Mouse (Mus musculus): ENCODE measurements around the gene Rtn4r. TPM values are rescaled to one million over a fixed set of nuclear protein-coding genes. Genes with fewer than 3 reads are reported as not detected.

Rtn4r gene
- total RNA-seq (2021) = 10 to 100 TPM; 73.2 to 82.6 TPM

DNA sequence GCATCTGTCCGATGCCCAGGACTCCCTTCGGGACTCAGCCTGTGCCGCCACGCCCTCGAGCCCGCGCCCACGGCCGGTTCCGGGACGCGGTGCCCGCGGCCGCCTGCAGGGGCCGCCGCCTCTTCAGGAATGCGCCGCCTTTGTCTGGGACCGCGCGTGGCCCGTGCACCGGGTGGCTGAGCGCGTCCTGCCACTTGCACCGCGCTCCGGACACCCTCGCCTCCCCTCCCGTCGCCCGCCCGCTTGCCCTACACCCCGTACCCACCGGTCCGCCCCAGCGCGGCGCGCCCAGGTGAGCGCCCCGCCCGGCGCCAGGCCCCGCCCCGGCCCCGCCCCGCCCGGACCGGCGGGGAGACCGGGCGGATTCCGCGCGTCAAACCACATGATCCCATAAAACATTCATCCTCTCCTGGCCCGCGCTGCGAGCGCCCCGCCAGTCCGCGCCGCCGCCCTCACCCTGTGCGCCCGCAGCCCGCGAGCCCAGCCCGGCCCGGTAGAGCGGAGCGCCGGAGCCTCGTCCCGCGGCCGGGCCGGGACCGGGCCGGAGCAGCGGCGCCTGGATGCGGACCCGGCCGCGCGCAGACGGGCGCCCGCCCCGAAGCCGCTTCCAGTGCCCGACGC lies at the start of gene Rtn4r:
Gene Rtn4r (plus strand): TSS at position 402 of the 621 bp plus-strand sequence.
- intact Hi-C loops (cut with DNase I) = loop anchor here (5.0 kb wide), 1 partner anchor 45 kb away; no protein-coding TSS in a partner anchor
- peak in 1 of 2 experiments; percentile 79 for DNase-seq (ENCODE audit: extremely low spot score in 1 of 2, low spot score in 2 of 2)

- no peak for DNase-seq (ENCODE audit: extremely low spot score in 1 of 2, low spot score in 2 of 2)
- intact Hi-C loops (cut with DNase I) = no loop called here
Measured at GRCm38 (mm10) chr16:18078314-18079015, 49.0 kb upstream of the Rtn4r start.

GRCm38 (mm10) chr16:18079300-18079699 lies 48.1 kb upstream of the Rtn4r start:
- DNase-seq (ENCODE audit: extremely low spot score in 1 of 2, low spot score in 2 of 2) = no peak
- intact Hi-C loops (cut with DNase I) = no loop called here

DNA sequence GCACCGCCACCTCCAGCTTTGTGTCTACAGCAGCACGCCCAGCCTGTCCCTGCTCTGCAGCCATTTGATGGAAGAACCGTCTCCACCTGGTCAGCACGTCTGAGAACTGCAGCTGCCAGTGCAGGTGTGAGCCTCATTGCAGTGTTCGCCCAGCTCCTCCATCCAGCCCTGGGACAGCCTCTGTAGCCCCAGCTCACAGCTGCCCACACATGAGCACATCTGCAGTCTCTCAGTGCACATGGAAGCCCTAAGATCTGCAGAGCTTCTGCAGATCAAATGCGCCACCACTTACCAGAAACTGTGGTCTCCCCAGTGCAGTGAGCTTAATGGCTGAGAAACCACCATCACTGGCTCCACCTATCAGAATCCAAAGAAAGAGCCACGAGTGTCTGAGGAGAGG lies 47.3 kb upstream of the Rtn4r start:
- no peak for DNase-seq (ENCODE audit: extremely low spot score in 1 of 2, low spot score in 2 of 2)
- intact Hi-C loops (cut with DNase I) = no loop called here

DNA sequence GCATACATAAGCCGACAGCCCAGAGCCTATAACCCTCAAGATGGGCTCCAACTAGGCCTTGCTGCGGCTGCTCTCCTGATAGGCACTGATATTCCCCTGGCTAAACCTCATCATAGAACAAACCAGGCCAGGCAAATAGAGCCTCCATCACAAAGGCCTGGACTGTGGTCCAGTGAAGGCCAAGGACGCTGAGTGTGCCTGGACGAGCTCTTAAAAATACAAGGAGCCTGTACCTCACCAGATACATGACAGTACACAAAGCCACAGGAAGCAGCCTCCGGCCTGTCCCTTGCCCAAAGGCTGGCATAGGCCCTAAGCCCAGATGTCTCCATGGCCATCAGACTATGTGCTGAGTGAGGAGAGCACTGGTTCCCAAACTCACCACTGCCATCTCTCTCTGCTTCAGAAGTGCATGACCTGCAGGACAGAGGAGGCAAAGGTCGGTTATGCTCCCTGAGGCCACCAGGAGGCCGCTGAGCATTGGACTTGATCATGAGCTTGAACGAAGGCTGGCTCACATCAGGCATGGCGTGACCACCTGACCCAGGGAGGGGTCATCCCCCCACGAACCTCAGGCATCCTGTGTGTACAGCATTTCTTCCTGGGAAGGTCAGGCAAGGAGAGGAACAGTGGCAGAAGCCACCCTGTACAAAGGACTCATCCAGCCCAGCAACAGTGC lies 46.2 kb upstream of the Rtn4r start:
- intact Hi-C loops (cut with DNase I) = no loop called here
- peak in 1 of 2 experiments; percentile 40 for DNase-seq (ENCODE audit: extremely low spot score in 1 of 2, low spot score in 2 of 2)

DNA sequence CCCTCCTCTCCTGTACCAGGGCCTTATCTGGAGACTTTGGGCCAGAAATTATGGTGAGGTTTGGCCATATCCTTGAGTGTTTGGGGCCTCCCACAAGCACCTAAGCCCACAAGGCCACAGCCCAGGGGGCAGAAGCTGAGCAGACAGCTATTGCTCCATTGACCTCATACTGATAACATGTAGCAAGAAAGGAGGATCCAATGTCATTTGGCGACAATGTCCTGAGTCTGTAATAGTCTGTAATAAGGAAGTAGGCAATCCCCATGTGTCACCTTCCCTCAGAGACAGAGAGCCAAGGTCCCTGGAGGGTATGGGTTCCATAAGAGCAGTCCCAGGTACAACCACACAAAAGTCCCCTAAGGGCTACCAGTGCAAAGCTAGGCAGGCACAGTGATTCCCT lies 45.2 kb upstream of the Rtn4r start:
- intact Hi-C loops (cut with DNase I) = no loop called here

DNA sequence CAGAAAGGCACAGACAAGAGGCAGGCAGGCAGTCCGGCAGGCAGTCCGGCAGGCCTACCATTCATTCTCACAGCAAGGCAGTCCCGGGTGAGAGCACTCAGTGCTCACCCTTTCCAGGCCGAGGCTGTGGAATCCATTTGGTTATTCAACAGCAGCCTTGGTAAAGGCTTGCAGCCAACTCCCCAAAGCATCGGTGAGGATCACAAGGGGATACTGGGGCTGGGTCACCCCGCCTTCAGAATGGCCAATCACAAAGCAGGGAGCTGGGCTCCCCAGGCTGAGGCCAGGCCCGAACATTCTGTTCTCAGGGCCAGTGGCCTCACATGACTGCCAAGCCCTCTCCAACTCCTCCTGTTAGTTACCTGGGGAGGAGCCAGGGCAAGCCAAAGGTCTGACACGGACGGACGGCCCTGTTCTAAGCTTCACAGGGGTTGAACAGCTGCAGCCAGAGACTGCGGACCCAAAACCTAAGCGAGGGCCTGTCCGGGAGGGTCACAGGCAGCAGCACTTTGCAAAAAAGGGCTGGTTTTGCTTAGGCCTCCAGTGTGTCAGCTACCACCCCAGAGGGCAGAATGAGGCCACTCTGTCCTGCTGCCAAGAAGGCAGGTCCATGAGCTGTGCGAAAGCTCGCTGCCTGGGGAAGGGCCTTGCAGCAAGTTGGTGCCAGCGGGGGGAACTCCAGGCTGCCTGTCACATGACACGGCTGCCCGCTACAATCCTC lies 44.1 kb upstream of the Rtn4r start:
- intact Hi-C loops (cut with DNase I) = no loop called here
- peak; percentile 69 to 73 for DNase-seq (ENCODE audit: extremely low spot score in 1 of 2, low spot score in 2 of 2)

More for the DNA sequence above, 45.2 kb upstream of the Rtn4r start:
- no peak for DNase-seq (ENCODE audit: extremely low spot score in 1 of 2, low spot score in 2 of 2)

DNA sequence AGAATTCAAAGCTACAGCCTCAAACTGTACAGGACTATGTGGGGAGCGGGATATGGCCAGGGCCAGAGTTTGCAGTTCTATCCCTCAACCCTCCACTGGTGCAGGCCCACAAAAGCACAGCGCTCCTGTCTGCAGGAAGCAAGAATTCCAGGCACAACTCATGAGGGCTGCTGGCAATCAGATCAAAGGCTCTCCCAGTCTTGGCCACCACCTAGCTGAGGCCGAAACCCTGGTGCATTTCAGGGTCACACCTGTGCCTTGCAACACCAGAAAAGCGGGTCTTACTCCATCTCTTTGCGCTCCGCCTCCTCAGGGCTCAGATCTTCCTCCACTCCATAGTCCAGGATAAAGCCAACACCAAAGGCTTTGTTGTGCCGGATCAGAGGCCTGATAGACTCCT lies 43.2 kb upstream of the Rtn4r start:
- DNase-seq (ENCODE audit: extremely low spot score in 1 of 2, low spot score in 2 of 2) = no peak
- intact Hi-C loops (cut with DNase I) = no loop called here

GRCm38 (mm10) chr16:18087101-18087500 lies 40.3 kb upstream of the Rtn4r start:
- intact Hi-C loops (cut with DNase I) = no loop called here

GRCm38 (mm10) chr16:18096348-18096747 lies 31.1 kb upstream of the Rtn4r start:
- intact Hi-C loops (cut with DNase I) = no loop called here
- DNase-seq (ENCODE audit: extremely low spot score in 1 of 2, low spot score in 2 of 2) = no peak

More at GRCm38 (mm10) chr16:18087101-18087500, 40.3 kb upstream of the Rtn4r start:
- no peak for DNase-seq (ENCODE audit: extremely low spot score in 1 of 2, low spot score in 2 of 2)

DNA sequence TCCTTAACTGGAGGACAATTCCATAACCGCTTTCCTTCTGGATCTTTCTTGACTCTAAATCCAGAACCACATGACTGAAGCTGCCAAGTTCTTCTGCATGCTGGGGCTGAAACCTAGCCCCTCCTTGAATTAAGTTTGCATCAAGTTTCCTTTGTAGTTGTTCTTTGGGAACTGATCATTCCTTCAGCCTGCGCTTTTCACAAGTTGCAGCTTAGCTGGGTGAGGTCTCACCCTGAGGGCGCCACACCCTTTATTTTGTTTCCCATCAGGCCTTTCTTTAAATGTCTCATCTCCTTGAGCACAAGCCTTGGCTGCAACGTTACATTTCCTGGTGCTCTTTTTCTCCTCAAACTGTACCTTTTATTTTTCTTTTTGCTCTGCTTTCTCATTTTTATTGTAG lies 24.6 kb upstream of the Rtn4r start:
- no peak for DNase-seq (ENCODE audit: extremely low spot score in 1 of 2, low spot score in 2 of 2)
- intact Hi-C loops (cut with DNase I) = no loop called here

- DNase-seq (ENCODE audit: extremely low spot score in 1 of 2, low spot score in 2 of 2) = no peak
- intact Hi-C loops (cut with DNase I) = no loop called here
Measured at GRCm38 (mm10) chr16:18103366-18103765, 24.1 kb upstream of the Rtn4r start.

DNA sequence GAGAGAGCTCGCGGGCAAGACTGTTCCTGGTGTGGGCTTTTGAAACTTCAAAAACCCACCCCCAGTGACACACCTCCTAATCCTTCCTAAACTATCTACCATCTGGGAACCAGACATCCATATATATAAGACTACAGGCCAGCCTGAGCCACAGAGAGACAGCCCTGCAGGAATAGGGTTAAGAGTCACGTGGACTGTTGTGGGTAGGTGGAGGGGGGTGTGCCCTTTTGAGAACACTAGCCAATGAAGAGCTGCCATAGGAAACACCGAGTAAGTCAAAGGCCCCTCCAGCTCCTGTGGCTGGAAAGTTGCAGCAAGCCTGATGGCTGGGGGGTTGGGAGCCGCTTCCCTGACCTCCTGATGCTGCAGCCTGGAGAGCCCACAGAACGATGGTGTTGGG lies 23.6 kb upstream of the Rtn4r start:
- intact Hi-C loops (cut with DNase I) = no loop called here
- DNase-seq (ENCODE audit: extremely low spot score in 1 of 2, low spot score in 2 of 2) = no peak

DNA sequence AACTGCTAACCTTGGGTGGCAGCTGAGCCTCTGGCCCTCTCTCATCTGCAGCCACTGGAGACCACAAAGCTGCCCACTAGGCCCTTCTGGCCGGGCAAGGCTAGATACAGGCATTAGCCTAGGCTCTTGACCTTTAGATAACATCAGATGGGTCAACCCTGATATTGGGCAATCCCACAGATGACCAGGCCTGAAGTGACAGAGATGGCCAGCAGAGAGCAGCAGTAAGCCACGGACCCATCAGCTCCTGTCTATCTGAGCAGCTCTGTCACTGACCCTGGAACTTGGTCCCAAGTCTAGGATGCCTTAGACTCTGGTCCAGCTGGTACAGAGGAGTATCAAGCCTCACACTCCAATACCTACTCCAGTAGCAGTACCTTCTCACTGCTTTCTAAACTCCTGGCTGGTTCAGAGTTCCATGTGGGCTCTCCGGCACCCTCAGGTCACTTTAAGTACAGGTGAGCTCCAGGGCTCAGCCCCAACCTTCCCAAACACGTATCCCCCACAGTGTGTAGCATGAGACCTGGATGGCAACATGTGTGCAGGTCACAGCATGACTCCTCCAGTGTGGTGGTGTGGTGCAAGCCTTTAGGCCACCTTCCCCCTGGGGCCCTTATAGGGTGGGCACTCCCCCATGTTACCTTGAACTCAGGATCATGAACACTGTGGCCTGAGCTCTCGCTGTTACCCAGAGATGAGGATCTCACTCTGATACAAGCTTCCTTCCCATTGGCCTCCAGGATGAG lies 19.0 kb upstream of the Rtn4r start:
- DNase-seq (ENCODE audit: extremely low spot score in 1 of 2, low spot score in 2 of 2) = peak in 1 of 2 experiments; percentile 64
- intact Hi-C loops (cut with DNase I) = loop anchor here (1.0 kb wide), 1 partner anchor 103 kb away; no protein-coding TSS in a partner anchor

- intact Hi-C loops (cut with DNase I) = no loop called here
- no peak for DNase-seq (ENCODE audit: extremely low spot score in 1 of 2, low spot score in 2 of 2)
Measured at GRCm38 (mm10) chr16:18111042-18111441, 16.4 kb upstream of the Rtn4r start.

GRCm38 (mm10) chr16:18116467-18116866 lies 11.0 kb upstream of the Rtn4r start:
- intact Hi-C loops (cut with DNase I) = no loop called here
- peak in 1 of 2 experiments; percentile 15 for DNase-seq (ENCODE audit: extremely low spot score in 1 of 2, low spot score in 2 of 2)

DNA sequence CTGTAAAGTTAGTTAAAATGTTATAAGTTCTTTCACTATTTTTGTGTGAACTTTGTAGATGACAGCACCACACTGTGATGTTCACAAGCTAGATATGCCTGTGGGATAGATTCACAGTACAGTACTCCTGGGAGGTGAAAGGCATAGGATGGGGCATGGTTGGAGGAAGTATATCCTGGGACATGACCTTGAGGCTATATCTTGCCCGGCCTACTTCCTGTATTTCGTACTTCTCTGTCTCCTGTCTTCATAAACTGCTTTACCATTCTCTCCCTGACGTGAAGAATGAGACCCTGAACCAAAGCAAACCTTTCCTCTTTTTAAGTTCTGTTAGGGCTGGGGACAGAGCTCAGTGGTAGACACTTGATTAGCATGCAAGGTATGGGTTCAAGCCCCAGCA lies 9.2 kb upstream of the Rtn4r start:
- intact Hi-C loops (cut with DNase I) = loop anchor here (2.0 kb wide), 1 partner anchor 95 kb away; no protein-coding TSS in a partner anchor

GRCm38 (mm10) chr16:18119031-18119730 lies 8.3 kb upstream of the Rtn4r start:
- intact Hi-C loops (cut with DNase I) = loop anchor here (2.0 kb wide), 1 partner anchor 94 kb away; no protein-coding TSS in a partner anchor
- DNase-seq (ENCODE audit: extremely low spot score in 1 of 2, low spot score in 2 of 2) = peak in 1 of 2 experiments; percentile 73

More for the DNA sequence above, 9.2 kb upstream of the Rtn4r start:
- DNase-seq (ENCODE audit: extremely low spot score in 1 of 2, low spot score in 2 of 2) = no peak

Measured in left cerebral cortex, postnatal 10 days (tissue).